Mouse (Mus musculus): ENCODE measurements around the gene Scap.

DNA sequence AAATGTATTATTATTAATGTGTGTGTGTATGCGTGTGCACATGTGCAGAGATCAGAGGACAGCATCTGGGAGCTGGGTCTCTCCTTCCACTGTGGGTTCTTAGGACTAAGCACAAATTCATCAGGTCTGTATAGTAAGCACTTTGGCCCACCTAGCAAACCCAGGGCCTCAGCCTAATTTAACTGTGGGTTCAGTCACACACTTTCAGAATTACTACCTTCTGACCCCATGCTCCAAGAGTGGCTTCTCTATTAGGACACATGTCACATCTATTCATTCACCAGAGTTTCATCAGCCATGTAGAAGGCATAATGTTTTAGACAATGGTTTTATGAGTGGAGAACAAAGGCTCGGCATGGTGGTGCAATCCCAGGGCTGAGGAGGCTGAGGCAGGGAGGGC lies 100.0 kb downstream of the Scap start:
- TF ChIP-seq POLR2A (IDR thresholded peaks at IDR 0.05; ENCODE audit: low read depth, low read length) (no peak), CTCF (IDR thresholded peaks at IDR 0.05; ENCODE audit: borderline replicate concordance, insufficient read depth, low read length) (no peak)

All from embryonic fibroblast, embryonic 13.5 days (primary cell).